Mouse (Mus musculus) granulocyte monocyte progenitor cell, adult 5-6 weeks (primary cell): Measurements from ENCODE around the gene Ntn5. TPM values are rescaled to one million over a fixed set of nuclear protein-coding genes. Genes with fewer than 3 reads are reported as not detected.
A peak's percentile ranks its signal among the peaks of the same experiment; 100 is the strongest.

ENCODE experiments used
- ATAC-seq: replicated peaks from 2 replicates; pipeline ENCODE4 v1.8.0; 2016; ENCODE audit warnings: mild to moderate bottlenecking, moderate TSS enrichment, inconsistent platforms; ENCODE audit not compliant: poor library complexity, severe bottlenecking
- total RNA-seq, 2 experiments: library from RNA; stranded (forward) in 1 of 2; stranded (reverse) in 1 of 2; fragments of 200-712, 200-1000 nt in 1 of 2; fragments of >200 nt in 1 of 2; fragmentation: Nextera tagmentation in 1 of 2; gene quantifications; 2 replicates each; pipeline ENCODE4 v1.2.3; 2014 to 2017

The Ntn5 gene
- total RNA-seq, 2 experiments from 2014 or later, result not detected

DNA sequence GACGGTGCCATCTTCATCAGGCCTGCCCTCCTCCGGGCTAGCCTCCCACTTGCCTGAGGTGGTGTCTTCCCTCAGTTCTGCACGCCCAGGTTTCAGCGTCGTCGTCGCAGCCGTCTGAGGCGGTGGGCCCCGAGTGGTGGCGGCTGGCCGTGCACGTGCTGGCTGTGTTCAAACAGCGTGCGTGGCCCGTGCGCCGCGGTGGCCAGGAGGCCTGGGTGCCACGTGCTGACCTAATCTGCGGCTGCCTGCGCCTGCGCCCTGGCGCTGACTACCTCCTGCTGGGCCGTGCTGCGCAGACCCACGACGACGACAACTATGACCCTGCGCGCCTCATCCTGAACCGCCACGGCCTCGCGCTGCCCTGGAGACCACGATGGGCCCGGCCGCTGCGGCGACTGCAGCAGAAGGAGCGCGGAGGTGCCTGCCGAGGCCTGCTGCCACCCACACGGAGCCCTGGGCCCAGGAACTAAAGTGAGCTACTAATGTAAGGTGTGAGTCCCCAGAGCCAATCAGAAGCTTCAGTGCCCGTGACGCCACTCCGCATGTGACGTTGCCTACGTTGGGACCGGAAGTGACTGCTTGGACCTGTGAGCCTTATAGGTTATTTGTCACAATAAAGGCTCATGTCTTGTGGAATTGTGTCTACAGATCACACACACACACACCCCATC, 10.2 kb downstream of the Ntn5 start, which contains the start of gene Sec1:
Gene Sec1, minus strand, starts transcription at position 482 of the 671 bp plus-strand sequence.
- no peak for ATAC-seq

DNA sequence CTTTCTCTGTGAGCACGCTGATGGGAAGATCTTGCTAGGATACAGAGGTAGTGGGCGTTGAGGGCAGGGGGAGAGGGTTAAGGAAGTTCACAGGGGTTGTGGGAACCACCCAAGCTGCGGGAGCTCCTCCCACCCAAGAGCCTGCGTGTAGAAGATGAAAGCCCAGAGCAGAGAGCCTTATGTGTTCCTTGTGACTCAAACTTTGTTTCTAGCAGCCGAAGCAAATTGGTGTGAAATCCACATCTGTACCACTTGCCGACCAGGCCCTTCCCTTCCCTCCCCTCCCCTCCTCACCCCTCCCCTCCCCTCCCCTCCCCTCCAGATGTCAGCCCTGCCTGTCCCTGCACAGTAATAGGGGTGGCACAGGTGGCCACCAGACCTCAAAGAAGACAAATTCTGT, 11.3 kb downstream of the Ntn5 start:
- ATAC-seq, result no peak

DNA sequence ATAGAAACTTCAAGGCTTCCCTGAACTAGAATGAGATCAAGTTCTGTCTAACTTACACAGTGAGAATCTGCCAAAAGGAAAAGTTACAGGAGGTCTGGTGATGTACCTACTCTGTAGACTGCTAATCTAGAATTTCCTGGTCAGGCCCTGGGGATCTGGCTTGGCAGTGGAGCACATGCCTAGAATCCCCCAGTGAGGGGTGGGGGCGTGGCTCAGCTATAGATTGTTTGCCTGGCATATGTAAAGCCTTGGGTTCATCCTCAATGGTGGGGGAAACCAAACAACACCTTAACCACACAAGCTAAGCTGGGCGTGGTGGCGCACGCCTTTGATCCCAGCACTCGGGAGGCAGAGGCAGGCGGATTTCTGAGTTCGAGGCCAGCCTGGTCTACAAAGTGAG, 14.1 kb downstream of the Ntn5 start:
- no peak for ATAC-seq

DNA sequence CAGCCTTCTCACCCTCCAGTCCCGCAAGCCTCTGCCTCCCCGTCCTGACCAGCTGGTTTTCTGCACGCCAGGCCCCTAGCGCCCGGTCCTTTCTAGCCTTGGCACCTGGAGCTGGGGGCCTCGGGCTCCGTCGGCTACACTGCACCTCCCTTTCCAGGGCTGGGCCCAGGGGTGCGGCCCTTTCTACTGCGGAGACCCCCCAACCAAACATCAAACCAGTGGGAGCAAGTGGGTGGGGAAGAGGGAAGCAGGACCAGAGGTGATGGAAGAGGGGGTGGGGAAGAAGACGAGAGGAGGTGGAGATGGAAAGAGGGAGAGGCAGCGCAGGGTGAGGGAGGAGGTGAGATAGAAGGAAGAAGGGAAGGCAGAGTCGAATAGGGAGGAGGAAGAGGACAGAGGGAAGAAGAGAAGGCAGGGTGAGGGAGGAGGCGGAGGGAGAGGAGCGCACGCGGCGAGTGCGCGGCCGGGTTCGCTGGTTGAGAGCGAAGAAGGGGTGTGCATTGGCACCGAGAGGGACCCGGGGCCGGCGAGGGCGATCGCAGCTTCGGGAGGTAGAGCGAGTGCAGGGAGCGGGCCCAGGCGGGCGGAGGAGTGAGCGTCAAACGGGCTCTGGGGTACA, 15.8 kb downstream of the Ntn5 start, which contains the start of gene Car11:
Gene Car11, plus strand, starts transcription at position 321 of the 619 bp plus-strand sequence.
- no peak for ATAC-seq

DNA sequence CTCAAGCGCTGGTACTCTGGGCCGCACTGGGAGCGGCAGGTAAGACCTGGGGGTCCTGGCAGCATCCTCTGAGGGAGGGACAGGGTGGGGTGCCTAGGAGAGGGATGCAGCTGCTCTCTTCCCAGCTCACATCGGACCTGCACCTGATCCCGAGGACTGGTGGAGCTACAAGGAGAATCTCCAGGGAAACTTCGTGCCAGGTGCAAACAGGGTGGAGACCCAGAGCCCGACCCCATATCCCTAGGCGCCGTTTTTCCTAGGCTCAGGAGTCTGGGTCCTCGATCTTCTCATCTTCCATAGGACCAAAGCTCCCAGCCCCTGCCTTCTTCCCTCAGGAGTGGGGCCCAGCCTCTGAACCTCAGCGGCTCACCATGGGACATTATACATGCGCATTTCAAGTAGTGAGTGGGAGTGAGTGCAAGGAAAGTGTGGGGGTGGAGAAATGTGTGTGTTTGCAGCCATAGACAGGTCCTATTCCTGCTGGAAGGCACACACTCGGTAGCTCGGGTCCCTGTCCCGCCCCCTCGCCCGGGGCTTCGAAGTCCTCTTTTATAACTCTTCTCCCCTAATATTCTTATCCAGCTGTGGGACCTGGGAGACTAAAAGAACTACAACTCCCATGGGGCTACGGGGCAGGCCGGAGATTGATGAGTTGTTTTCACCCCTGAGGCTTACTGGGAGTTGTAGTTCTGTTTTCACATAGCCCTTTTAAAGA, 16.6 kb downstream of the Ntn5 start:
- ATAC-seq, result 0 out of 2 replicates have a peak, but pooled peaks have one; percentile 11

DNA sequence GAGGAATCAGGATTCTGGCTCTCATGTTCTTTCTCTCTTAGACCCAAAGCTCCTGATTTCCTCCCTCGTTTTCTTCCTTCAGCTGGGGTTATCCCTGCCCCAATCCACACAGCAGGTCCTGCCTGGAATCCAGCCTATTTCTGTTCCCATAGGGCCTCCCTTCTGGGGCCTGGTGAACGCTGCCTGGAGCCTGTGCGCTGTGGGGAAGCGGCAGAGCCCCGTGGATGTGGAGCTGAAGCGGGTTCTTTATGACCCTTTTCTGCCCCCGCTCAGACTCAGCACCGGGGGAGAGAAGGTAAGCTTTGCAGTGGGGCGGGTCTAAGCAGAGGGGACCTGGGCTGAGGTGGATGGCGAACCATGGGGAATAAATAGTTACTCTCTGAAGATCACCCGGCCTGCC, 17.2 kb downstream of the Ntn5 start:
- ATAC-seq, result no peak

DNA sequence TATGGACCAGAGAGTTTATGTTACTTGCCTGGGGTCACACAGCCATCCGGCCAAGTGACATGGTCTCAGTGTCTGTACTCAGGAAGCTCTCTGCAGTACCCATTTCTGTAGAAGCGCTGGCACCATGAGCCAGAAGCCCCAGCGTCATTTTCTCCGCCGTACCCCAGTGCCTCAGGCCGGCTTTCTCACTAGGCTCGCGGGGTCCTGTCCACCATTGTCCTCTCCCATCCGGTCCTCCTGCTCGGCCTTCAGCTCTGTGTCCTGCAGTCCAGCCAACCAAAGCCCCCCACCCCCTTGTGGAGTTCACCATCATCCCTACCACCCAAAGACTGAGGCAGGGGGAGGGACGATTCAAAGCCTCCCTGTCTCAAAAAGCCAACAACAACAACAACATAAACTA, 17.8 kb downstream of the Ntn5 start:
- ATAC-seq, result no peak

DNA sequence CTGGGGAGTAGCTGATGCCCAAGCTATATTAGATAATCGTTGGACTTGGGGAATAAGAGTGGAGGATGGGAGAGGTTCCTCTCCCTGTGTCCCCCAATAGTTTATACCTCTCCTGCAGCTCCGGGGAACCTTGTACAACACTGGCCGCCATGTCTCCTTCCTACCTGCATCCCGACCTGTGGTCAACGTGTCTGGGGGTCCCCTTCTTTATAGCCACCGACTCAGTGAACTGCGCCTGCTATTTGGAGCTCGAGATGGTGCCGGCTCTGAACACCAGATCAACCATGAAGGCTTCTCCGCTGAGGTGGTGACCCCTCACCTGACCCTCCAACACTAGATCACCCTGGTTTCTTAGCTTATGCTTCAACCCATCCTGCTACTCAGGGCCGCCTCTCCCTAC, 18.5 kb downstream of the Ntn5 start:
- no peak for ATAC-seq

DNA sequence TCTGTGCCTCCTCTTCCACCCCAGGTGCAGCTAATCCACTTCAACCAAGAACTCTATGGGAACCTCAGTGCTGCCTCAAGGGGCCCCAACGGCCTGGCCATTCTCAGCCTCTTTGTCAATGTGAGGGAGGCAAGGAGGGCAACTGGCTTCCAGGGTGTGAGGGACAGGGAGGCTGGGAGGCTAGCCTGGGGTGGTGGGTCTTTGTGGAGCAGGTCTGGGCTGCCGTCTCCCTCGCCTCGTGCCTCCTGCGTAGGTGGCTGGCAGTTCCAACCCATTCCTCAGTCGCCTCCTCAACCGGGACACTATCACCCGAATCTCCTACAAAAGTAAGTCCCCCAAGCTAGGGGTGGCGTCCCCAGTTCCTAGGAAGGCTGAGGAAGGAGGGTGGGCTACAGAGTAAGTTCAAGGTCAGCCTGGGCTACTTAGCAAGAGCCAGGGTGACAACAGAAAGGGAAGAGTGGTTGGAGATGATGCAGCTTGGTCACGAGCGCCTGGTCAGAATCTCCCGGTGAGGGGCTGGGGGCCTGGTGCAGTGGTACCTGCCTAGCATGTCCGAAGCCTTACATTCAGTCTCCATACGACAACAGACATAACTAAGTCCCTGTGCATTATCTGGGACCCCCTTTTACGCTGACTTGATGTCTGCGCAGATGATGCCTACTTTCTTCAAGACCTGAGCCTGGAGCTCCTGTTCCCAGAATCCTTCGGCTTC, 19.1 kb downstream of the Ntn5 start:
- no peak for ATAC-seq

DNA sequence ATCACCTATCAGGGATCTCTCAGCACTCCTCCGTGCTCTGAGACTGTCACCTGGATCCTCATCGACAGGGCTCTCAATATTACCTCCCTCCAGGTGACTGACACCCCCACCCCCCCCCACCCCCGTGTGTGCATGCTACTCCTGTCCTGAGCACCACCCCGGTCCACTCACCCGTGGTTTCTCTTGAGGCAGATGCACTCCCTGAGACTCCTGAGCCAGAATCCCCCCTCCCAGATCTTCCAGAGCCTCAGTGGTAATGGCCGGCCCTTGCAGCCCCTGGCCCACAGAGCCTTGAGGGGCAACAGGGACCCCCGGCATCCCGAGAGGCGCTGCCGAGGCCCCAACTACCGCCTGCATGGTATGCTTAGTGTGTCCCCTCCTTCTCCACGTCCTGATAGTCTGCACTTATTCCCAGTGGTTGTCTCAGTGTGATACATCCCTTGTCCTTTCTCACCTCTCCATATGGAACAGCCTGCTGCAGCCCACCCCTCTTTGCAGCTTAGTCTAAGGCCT, 19.8 kb downstream of the Ntn5 start:
- ATAC-seq, result no peak

DNA sequence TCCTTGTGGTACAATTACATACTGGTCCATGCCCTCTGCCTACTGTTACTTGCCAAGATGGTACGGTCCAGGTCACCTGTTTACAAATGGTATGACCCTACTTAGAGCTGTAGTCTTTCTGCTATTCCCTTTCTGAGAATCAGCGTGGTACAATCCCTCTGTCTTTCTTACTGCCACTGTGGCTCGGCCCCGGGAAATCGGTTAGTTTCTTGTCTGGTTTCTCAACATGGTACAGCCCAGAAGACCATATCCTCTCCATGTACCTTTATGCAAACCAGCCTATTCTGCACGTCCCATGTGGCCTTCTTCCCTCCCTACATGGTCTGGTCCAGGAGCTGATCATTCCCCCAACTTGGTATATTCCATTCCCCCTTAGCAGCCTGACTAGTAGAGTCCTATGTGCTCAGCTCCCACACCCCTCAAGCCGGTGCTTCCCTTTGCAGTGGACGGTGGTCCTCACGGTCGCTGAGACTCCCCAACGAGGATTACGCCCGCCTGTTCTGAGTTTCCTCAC, 20.3 kb downstream of the Ntn5 start:
- peak; percentile 9; the same call in 1 of the 2 replicates for ATAC-seq

DNA sequence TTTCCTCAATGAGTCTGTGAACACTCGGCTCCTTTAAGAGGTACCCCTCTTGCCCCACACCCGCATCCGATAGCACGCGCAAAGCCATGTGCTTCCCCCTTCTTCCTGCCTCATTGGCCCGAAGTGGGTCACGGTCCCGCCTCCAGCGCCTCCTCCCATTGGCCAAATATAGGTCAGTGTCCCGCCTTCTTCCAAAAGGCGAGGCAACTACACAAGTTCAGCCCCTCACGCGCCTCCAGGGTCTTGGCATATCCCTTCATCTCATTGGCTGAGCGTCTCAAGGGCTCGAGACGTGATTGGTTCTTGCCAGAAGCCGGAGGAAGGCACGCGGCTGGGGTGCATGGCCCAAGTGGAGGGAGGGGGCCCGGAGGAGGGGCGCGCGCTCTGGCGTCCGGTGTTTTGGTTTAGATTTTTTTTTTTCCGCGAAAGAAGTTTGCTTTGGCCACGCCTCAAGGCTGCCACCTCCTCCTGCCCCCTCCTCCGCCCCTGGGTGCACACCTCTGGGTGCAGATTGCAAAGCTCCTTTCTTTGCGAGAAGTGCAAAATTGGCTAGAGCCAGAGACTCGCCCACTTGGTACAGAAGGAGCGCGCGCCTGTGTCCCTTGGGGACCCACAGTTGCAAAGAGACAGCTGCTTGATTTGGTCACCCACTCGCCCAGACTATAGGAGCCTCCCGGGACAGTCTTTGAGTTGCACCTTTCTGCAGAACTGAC, 21.1 kb downstream of the Ntn5 start, which contains the start of gene Dbp:
Gene Dbp, plus strand, starts transcription at position 359 of the 713 bp plus-strand sequence.
- peak; percentile 64 for ATAC-seq

DNA sequence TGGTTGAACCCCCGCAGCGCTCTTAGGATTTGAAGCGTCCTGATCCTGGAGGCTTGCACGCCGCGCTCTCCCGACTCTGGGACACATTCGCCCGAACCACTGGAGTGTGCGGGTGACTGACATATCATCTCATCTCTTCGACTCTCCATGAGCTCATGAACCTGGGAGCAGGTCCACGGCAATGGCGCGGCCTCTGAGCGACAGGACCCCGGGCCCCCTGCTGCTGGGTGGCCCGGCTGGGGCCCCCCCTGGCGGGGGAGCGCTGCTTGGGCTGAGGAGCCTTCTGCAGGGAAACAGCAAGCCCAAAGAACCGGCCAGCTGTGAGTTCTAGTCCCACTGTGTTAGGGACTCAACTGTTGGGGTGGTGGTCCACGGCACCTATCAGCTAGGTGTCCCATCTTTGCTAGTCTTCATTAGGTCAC, 21.6 kb downstream of the Ntn5 start:
- no peak for ATAC-seq

DNA sequence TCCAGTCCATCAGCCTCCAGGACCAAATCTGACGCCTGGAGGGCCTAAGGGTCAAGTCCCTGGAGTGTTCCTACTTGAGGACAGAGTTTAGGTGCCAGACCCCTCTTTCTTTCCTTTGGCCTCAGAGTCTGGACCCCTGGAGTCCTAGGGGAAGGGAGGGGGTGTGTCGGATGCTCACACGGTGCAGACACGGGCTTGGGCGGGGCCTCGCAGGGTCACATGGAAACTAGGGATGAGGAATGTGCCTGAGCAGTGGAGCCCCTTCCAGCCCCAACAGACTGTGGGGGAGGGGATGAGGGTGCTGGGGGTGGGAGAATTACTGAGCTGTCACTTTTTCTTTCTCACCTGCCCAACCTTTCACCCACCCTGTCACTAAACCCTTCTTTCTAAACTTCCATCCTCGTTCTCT, 22.1 kb downstream of the Ntn5 start:
- no peak for ATAC-seq

DNA sequence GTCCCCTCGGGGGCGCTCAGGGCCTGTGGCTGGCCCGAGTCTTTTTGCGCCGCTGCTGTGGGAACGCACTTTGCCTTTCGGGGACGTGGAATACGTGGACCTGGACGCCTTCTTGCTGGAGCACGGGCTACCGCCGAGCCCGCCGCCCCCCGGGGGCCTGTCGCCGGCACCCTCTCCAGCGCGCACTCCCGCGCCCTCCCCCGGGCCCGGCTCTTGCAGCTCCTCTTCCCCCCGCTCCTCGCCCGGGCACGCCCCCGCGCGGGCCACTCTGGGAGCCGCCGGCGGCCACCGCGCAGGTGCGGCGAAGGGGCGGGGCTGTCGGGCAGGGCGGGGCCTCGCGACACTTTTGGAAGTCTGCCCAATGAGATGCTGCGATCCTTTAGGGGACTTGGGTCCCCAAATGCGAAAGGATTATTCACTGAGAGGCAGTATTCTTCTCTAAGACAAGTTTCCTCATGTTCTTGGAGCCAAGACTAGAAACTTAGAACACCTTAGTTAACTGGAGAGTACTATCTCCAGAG, 23.0 kb downstream of the Ntn5 start:
- peak; percentile 25 for ATAC-seq

DNA sequence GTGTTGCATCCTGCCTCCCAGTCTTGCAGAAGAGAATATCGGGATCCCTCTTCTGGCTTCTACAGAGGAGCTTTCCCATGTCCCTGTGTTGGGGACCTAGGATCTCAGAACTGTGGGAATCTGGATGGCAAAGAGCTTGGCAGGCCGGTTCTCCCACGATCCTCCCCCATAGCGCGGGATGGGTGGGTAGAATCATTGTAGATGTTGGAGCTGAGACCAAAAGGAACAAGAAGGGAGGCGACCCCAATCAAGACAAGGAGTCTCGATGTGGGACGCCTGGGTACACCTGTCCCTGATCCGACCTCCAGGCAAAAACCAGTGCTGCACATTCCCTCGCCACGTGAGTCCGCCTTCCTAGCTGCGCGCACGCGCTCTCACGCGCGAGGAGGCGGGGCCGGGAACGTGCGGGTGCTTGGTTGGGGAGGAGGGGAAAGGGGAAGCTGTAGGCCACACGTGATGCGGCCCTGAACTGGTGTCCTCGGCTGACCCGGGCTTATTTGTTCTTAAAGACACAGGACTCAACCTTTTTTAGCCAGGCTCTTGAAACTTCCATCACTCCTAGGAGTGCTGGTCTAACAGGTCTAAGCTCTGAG, 23.6 kb downstream of the Ntn5 start:
- ATAC-seq, result peak; percentile 48

DNA sequence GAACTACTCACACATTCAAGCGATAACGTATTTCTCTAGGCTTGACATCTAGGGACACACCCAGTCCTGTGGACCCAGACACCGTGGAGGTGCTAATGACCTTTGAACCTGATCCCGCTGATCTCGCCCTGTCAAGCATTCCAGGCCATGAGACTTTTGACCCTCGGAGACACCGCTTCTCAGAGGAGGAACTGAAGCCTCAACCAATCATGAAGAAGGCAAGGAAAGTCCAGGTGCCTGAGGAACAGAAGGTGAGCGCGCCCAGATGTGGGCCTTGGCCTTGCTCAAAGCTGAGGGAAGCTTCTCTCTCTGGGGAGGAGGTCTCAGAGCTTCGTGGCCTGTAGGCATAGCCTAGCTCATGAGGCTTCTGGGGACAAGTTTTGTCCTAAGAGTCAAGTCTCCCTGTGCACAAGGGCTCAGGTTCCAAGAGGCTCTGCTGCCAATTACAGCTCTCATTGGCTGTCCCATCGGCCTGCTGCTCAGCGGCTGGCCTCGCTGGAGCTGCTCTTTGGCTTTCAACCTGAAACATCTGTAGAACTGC, 24.5 kb downstream of the Ntn5 start:
- no peak for ATAC-seq

DNA sequence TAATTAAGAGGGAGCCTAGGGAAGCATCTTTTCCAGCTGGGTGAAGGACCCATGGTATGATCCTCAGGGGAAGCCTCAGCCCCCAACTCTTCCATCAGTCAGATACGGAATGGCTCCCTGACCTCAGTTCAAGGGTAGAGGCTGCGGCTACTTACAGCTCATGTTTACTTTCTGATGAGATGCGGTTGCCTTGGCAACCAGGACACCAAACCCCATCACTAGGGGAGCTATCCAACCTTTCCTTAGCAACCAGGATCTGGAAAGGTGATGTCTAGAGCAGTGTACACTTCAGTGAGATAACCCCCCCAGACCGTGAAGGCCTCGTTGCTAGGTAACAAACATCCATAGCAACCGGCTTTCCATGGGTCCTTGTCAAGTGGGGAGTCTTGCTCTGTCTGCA, 25.2 kb downstream of the Ntn5 start:
- ATAC-seq, result no peak
